Comparison of ENCODE assay signal across 16 mouse cellular contexts in genomic region chr17:34083104-34083503, GRCm38 (mm10). TPM values are rescaled to one million over a fixed set of nuclear protein-coding genes. Genes with fewer than 3 reads are reported as not detected.
A peak's percentile ranks its signal among the peaks of the same experiment; 100 is the strongest.
DNase-seq lines count a peak whose midpoint lies in the region; ATAC-seq lines count a peak whose summit lies in the region.
"Had no signal": no experiment of that assay in that cellular context is flagged by ENCODE, and none has a peak within 500 bp of the region (broad histone marks: within the 10 kb centered on the region; RNA-seq: fewer than 3 reads in every experiment).

No protein-coding gene starts in this region.

- 9% methylated on average over 8 of the region's 8 CpGs for WGBS in embryonic facial prominence, embryonic 11.5 days
- WGBS in embryonic facial prominence, embryonic 10.5 days, result 8% methylated on average over 8 of the region's 8 CpGs
- 3% methylated on average over 8 of the region's 8 CpGs for WGBS in midbrain, embryonic 11.5 days
- WGBS in midbrain, embryonic 15.5 days, result 2% methylated on average over 8 of the region's 8 CpGs
- 7% methylated on average over 8 of the region's 8 CpGs for WGBS in embryonic facial prominence, embryonic 14.5 days
- WGBS in neural tube, embryonic 15.5 days, result 4% methylated on average over 8 of the region's 8 CpGs

- no peaks in the 10 kb centered on the region for H3K4me1 ChIP-seq in embryonic facial prominence, embryonic 11.5 days (ENCODE audit: control insufficient read depth, insufficient read depth, low read length)
- peaks cover 9% of the 10 kb centered on the region for H3K4me1 ChIP-seq in embryonic facial prominence, embryonic 10.5 days
- no peaks in the 10 kb centered on the region for H3K4me1 ChIP-seq in midbrain, embryonic 11.5 days (ENCODE audit: control insufficient read depth, insufficient read depth, low read length)
- 0 out of 2 replicates have a peak, but pooled peaks cover 3% of the 10 kb centered on the region for H3K4me1 ChIP-seq in midbrain, embryonic 15.5 days
- H3K4me1 ChIP-seq in embryonic facial prominence, embryonic 14.5 days (ENCODE audit: control insufficient read depth, insufficient read depth, low read length), result no peaks in the 10 kb centered on the region
- no peaks in the 10 kb centered on the region for H3K4me1 ChIP-seq in neural tube, embryonic 15.5 days
- H3K4me1 ChIP-seq: heart, embryonic 15.5 days had no signal

- no peaks in the 10 kb centered on the region for H3K36me3 ChIP-seq in embryonic facial prominence, embryonic 11.5 days (replicated peaks; ENCODE audit: control insufficient read depth, insufficient read depth, low read depth, low read length)
- H3K36me3 ChIP-seq in embryonic facial prominence, embryonic 10.5 days (replicated peaks), result no peaks in the 10 kb centered on the region
- no peaks in the 10 kb centered on the region for H3K36me3 ChIP-seq in midbrain, embryonic 11.5 days (ENCODE audit: control insufficient read depth, insufficient read depth, low read length)
- no peaks in the 10 kb centered on the region for H3K36me3 ChIP-seq in midbrain, embryonic 15.5 days (replicated peaks)
- H3K36me3 ChIP-seq in embryonic facial prominence, embryonic 14.5 days (ENCODE audit: control insufficient read depth, insufficient read depth, low read length), result no peaks in the 10 kb centered on the region
- H3K36me3 ChIP-seq in neural tube, embryonic 15.5 days, result no peaks in the 10 kb centered on the region
- H3K36me3 ChIP-seq: heart, embryonic 15.5 days; liver, embryonic 12.5 days had no signal

- peak; percentile 25 for DNase-seq in embryonic facial prominence, embryonic 11.5 days (ENCODE audit: low spot score)
- no peak for DNase-seq in embryonic facial prominence, embryonic 10.5 days (ENCODE audit: low spot score)
- no peak for DNase-seq in midbrain, embryonic 11.5 days (ENCODE audit: low spot score, missing footprints)
- DNase-seq in embryonic facial prominence, embryonic 14.5 days (ENCODE audit: low spot score), result peak; percentile 35
- no peak for DNase-seq in spleen, adult 12 weeks (ENCODE audit: low spot score)
- DNase-seq: adrenal gland, adult 2 months; cerebellum, adult 18-20 months; gastrocnemius, adult 2 months; heart, adult 18-20 months; kidney, adult 8-10 months; kidney, postnatal 36 days had no signal

- ATAC-seq in embryonic facial prominence, embryonic 11.5 days (replicated peaks; ENCODE audit: insufficient number of reproducible peaks, low FRiP score, low TSS enrichment, low read depth), result no peak
- no peak for ATAC-seq in midbrain, embryonic 11.5 days (ENCODE audit: low FRiP score)
- no peak for ATAC-seq in midbrain, embryonic 15.5 days (replicated peaks)
- ATAC-seq in embryonic facial prominence, embryonic 14.5 days (ENCODE audit: low read depth), result no peak
- ATAC-seq in neural tube, embryonic 15.5 days (ENCODE audit: low FRiP score), result no peak
- ATAC-seq in activated CD4-positive, CD25-positive, alpha-beta regulatory T cell, adult 4 months, result no peak
- ATAC-seq: liver, embryonic 12.5 days had no signal

- no peaks in the 10 kb centered on the region for H3K27me3 ChIP-seq in embryonic facial prominence, embryonic 11.5 days (ENCODE audit: control insufficient read depth, insufficient read depth, low read length)
- peaks cover 16% of the 10 kb centered on the region for H3K27me3 ChIP-seq in embryonic facial prominence, embryonic 10.5 days (replicated peaks; ENCODE audit: low read depth, poor library complexity, severe bottlenecking)
- H3K27me3 ChIP-seq in midbrain, embryonic 11.5 days (ENCODE audit: control insufficient read depth, insufficient read depth, low read length), result no peaks in the 10 kb centered on the region
- no peaks in the 10 kb centered on the region for H3K27me3 ChIP-seq in midbrain, embryonic 15.5 days (replicated peaks)
- no peaks in the 10 kb centered on the region for H3K27me3 ChIP-seq in embryonic facial prominence, embryonic 14.5 days (replicated peaks; ENCODE audit: control insufficient read depth, insufficient read depth, low read length)
- H3K27me3 ChIP-seq in neural tube, embryonic 15.5 days (replicated peaks), result 0 out of 2 replicates have a peak, but pooled peaks cover 3% of the 10 kb centered on the region

- no peak overlapping the region for H3K9ac ChIP-seq in embryonic facial prominence, embryonic 11.5 days (replicated peaks; ENCODE audit: low read length)
- H3K9ac ChIP-seq in midbrain, embryonic 11.5 days (ENCODE audit: low read length), result peak overlapping the region; percentile 1; the same call in 1 of the 2 replicates
- no peak overlapping the region for H3K9ac ChIP-seq in midbrain, embryonic 15.5 days
- no peak overlapping the region for H3K9ac ChIP-seq in embryonic facial prominence, embryonic 14.5 days (ENCODE audit: low read depth, low read length)
- H3K9ac ChIP-seq in neural tube, embryonic 15.5 days (replicated peaks), result no peak overlapping the region
- H3K9ac ChIP-seq: heart, embryonic 15.5 days; liver, embryonic 12.5 days had no signal

- H3K4me3 ChIP-seq in embryonic facial prominence, embryonic 11.5 days (ENCODE audit: low read depth, low read length), result no peak overlapping the region
- H3K4me3 ChIP-seq in embryonic facial prominence, embryonic 10.5 days, result no peak overlapping the region; the same call in 1 of the 2 replicates
- no peak overlapping the region for H3K4me3 ChIP-seq in midbrain, embryonic 11.5 days (ENCODE audit: low read depth, low read length)
- H3K4me3 ChIP-seq in midbrain, embryonic 15.5 days, result no peak overlapping the region
- no peak overlapping the region for H3K4me3 ChIP-seq in embryonic facial prominence, embryonic 14.5 days (ENCODE audit: low read depth, low read length)
- no peak overlapping the region for H3K4me3 ChIP-seq in neural tube, embryonic 15.5 days (replicated peaks)
- H3K4me3 ChIP-seq: gastrocnemius, adult 2 months; heart, embryonic 15.5 days; liver, embryonic 12.5 days had no signal

- no peak overlapping the region for H3K4me2 ChIP-seq in embryonic facial prominence, embryonic 11.5 days (ENCODE audit: low read depth, low read length)
- H3K4me2 ChIP-seq in midbrain, embryonic 11.5 days, result no peak overlapping the region
- H3K4me2 ChIP-seq in midbrain, embryonic 15.5 days, result no peak overlapping the region
- no peak overlapping the region for H3K4me2 ChIP-seq in embryonic facial prominence, embryonic 14.5 days (ENCODE audit: low read depth, low read length)
- H3K4me2 ChIP-seq in neural tube, embryonic 15.5 days, result peak overlapping the region; percentile 19; the same call in 1 of the 2 replicates
- H3K4me2 ChIP-seq: heart, embryonic 15.5 days; liver, embryonic 12.5 days had no signal

- H3K9me3 ChIP-seq in embryonic facial prominence, embryonic 11.5 days (replicated peaks; ENCODE audit: control insufficient read depth, low read length), result no peaks in the 10 kb centered on the region
- H3K9me3 ChIP-seq in embryonic facial prominence, embryonic 10.5 days, result no peaks in the 10 kb centered on the region
- no peaks in the 10 kb centered on the region for H3K9me3 ChIP-seq in midbrain, embryonic 11.5 days (ENCODE audit: control insufficient read depth, low read length)
- no peaks in the 10 kb centered on the region for H3K9me3 ChIP-seq in midbrain, embryonic 15.5 days
- no peaks in the 10 kb centered on the region for H3K9me3 ChIP-seq in embryonic facial prominence, embryonic 14.5 days (ENCODE audit: control insufficient read depth, low read length)
- no peaks in the 10 kb centered on the region for H3K9me3 ChIP-seq in neural tube, embryonic 15.5 days (replicated peaks)
- H3K9me3 ChIP-seq: heart, embryonic 15.5 days had no signal

- H3K27ac ChIP-seq in embryonic facial prominence, embryonic 11.5 days (replicated peaks; ENCODE audit: low read depth, low read length), result no peak overlapping the region
- no peak overlapping the region for H3K27ac ChIP-seq in embryonic facial prominence, embryonic 10.5 days (replicated peaks)
- H3K27ac ChIP-seq in midbrain, embryonic 11.5 days (ENCODE audit: low read depth, low read length), result no peak overlapping the region
- no peak overlapping the region for H3K27ac ChIP-seq in midbrain, embryonic 15.5 days
- H3K27ac ChIP-seq in embryonic facial prominence, embryonic 14.5 days (replicated peaks; ENCODE audit: low read depth, low read length), result no peak overlapping the region
- H3K27ac ChIP-seq in neural tube, embryonic 15.5 days (replicated peaks), result no peak overlapping the region
- H3K27ac ChIP-seq: gastrocnemius, adult 2 months; heart, embryonic 15.5 days; liver, embryonic 12.5 days had no signal

RNA-seq across cellular contexts. Expression of gene H2-Oa, which starts 9.0 kb away (rescaled TPM):
- 0.20 and 0.26 TPM in 2 replicates for polyA plus RNA-seq in embryonic facial prominence, embryonic 11.5 days (2014; fragmentation: Nextera tagmentation; extraction: Ambion mirVana)
- polyA plus RNA-seq in embryonic facial prominence, embryonic 10.5 days (2016; fragmentation: Nextera tagmentation; extraction: Ambion mirVana), result 0.31 and 0.69 TPM in 2 replicates
- polyA plus RNA-seq in midbrain, embryonic 11.5 days (2014; fragmentation: Nextera tagmentation; extraction: Ambion mirVana), result 0.19 and 0.33 TPM in 2 replicates
- polyA plus RNA-seq in midbrain, embryonic 15.5 days (2015; fragmentation: Nextera tagmentation; extraction: Ambion mirVana), result not detected in 2 replicates
- 0.36 and 0.76 TPM in 2 replicates for polyA plus RNA-seq in embryonic facial prominence, embryonic 14.5 days (2014; fragmentation: Nextera tagmentation; extraction: Ambion mirVana)
- polyA plus RNA-seq in neural tube, embryonic 15.5 days (2015; fragmentation: Nextera tagmentation; extraction: Ambion mirVana), result 0.19 and 2.5 TPM in 2 replicates
- 10 to 100 TPM; 42.9 to 45.4 TPM for polyA plus RNA-seq in activated CD4-positive, CD25-positive, alpha-beta regulatory T cell, adult 4 months (2017; shearing (Covaris generic))

RNA-seq across cellular contexts. Expression of gene H2-DMa, which starts 36.2 kb away (rescaled TPM):
- polyA plus RNA-seq in embryonic facial prominence, embryonic 11.5 days (2014; fragmentation: Nextera tagmentation; extraction: Ambion mirVana), result 9.4 and 9.7 TPM in 2 replicates
- polyA plus RNA-seq in embryonic facial prominence, embryonic 10.5 days (2016; fragmentation: Nextera tagmentation; extraction: Ambion mirVana), result 4.2 and 4.8 TPM in 2 replicates
- polyA plus RNA-seq in midbrain, embryonic 11.5 days (2014; fragmentation: Nextera tagmentation; extraction: Ambion mirVana), result 8.0 and 9.5 TPM in 2 replicates
- polyA plus RNA-seq in midbrain, embryonic 15.5 days (2015; fragmentation: Nextera tagmentation; extraction: Ambion mirVana), result 17.2 and 18.8 TPM in 2 replicates
- polyA plus RNA-seq in embryonic facial prominence, embryonic 14.5 days (2014; fragmentation: Nextera tagmentation; extraction: Ambion mirVana), result 13.6 and 14.9 TPM in 2 replicates
- polyA plus RNA-seq in neural tube, embryonic 15.5 days (2015; fragmentation: Nextera tagmentation; extraction: Ambion mirVana), result 19.8 and 31.3 TPM in 2 replicates
- 100 to 1,000 TPM; 152 to 211 TPM for polyA plus RNA-seq in activated CD4-positive, CD25-positive, alpha-beta regulatory T cell, adult 4 months (2017; shearing (Covaris generic))

RNA-seq across cellular contexts. Expression of gene Brd2, which starts 39.3 kb away (rescaled TPM):
- polyA plus RNA-seq in embryonic facial prominence, embryonic 11.5 days (2014; fragmentation: Nextera tagmentation; extraction: Ambion mirVana), result 95.9 and 114 TPM in 2 replicates
- polyA plus RNA-seq in embryonic facial prominence, embryonic 10.5 days (2016; fragmentation: Nextera tagmentation; extraction: Ambion mirVana), result 141 and 144 TPM in 2 replicates
- polyA plus RNA-seq in midbrain, embryonic 11.5 days (2014; fragmentation: Nextera tagmentation; extraction: Ambion mirVana), result 98.7 and 99.2 TPM in 2 replicates
- 137 and 140 TPM in 2 replicates for polyA plus RNA-seq in midbrain, embryonic 15.5 days (2015; fragmentation: Nextera tagmentation; extraction: Ambion mirVana)
- polyA plus RNA-seq in embryonic facial prominence, embryonic 14.5 days (2014; fragmentation: Nextera tagmentation; extraction: Ambion mirVana), result 103 and 105 TPM in 2 replicates
- 115 and 122 TPM in 2 replicates for polyA plus RNA-seq in neural tube, embryonic 15.5 days (2015; fragmentation: Nextera tagmentation; extraction: Ambion mirVana)
- polyA plus RNA-seq in activated CD4-positive, CD25-positive, alpha-beta regulatory T cell, adult 4 months (2017; shearing (Covaris generic)), result 100 to 1,000 TPM in 1 of 2 experiments, 10 to 100 TPM in 1; 99.8 to 116 TPM

RNA-seq across cellular contexts. Expression of gene Col11a2, which starts 43.9 kb away (rescaled TPM):
- polyA plus RNA-seq in embryonic facial prominence, embryonic 11.5 days (2014; fragmentation: Nextera tagmentation; extraction: Ambion mirVana), result 0.70 and 1.0 TPM in 2 replicates
- polyA plus RNA-seq in embryonic facial prominence, embryonic 10.5 days (2016; fragmentation: Nextera tagmentation; extraction: Ambion mirVana), result 1.0 and 1.2 TPM in 2 replicates
- 0.52 and 1.4 TPM in 2 replicates for polyA plus RNA-seq in midbrain, embryonic 11.5 days (2014; fragmentation: Nextera tagmentation; extraction: Ambion mirVana)
- 3.2 and 4.8 TPM in 2 replicates for polyA plus RNA-seq in midbrain, embryonic 15.5 days (2015; fragmentation: Nextera tagmentation; extraction: Ambion mirVana)
- 53.9 and 64.3 TPM in 2 replicates for polyA plus RNA-seq in embryonic facial prominence, embryonic 14.5 days (2014; fragmentation: Nextera tagmentation; extraction: Ambion mirVana)
- polyA plus RNA-seq in neural tube, embryonic 15.5 days (2015; fragmentation: Nextera tagmentation; extraction: Ambion mirVana), result 8.3 and 9.4 TPM in 2 replicates
- polyA plus RNA-seq in activated CD4-positive, CD25-positive, alpha-beta regulatory T cell, adult 4 months (2017; shearing (Covaris generic)), result under 1 TPM; 0.07 to 0.20 TPM

RNA-seq across cellular contexts. Expression of gene Rxrb, which starts 51.5 kb away (rescaled TPM):
- 14.9 and 15.8 TPM in 2 replicates for polyA plus RNA-seq in embryonic facial prominence, embryonic 11.5 days (2014; fragmentation: Nextera tagmentation; extraction: Ambion mirVana)
- polyA plus RNA-seq in embryonic facial prominence, embryonic 10.5 days (2016; fragmentation: Nextera tagmentation; extraction: Ambion mirVana), result 44.7 and 47.9 TPM in 2 replicates
- polyA plus RNA-seq in midbrain, embryonic 11.5 days (2014; fragmentation: Nextera tagmentation; extraction: Ambion mirVana), result 17.2 and 17.9 TPM in 2 replicates
- 64.7 and 65.5 TPM in 2 replicates for polyA plus RNA-seq in midbrain, embryonic 15.5 days (2015; fragmentation: Nextera tagmentation; extraction: Ambion mirVana)
- polyA plus RNA-seq in embryonic facial prominence, embryonic 14.5 days (2014; fragmentation: Nextera tagmentation; extraction: Ambion mirVana), result 26.0 and 29.2 TPM in 2 replicates
- 54.4 and 57.7 TPM in 2 replicates for polyA plus RNA-seq in neural tube, embryonic 15.5 days (2015; fragmentation: Nextera tagmentation; extraction: Ambion mirVana)
- polyA plus RNA-seq in activated CD4-positive, CD25-positive, alpha-beta regulatory T cell, adult 4 months (2017; shearing (Covaris generic)), result 1 to 10 TPM; 7.2 to 9.0 TPM

Comparison
In these comparisons a context has a peak if more than half of its experiments do, and no peak if none do; other contexts are left out.
1. DNase-seq: peak in embryonic facial prominence, embryonic 11.5 days (single experiment) and embryonic facial prominence, embryonic 14.5 days (single experiment); none in embryonic facial prominence, embryonic 10.5 days (single experiment), midbrain, embryonic 11.5 days (single experiment) and spleen, adult 12 weeks (single experiment).
2. RNA of gene H2-Oa, which starts 9.0 kb away (polyA plus RNA-seq): 42.9 to 45.4 TPM in activated CD4-positive, CD25-positive, alpha-beta regulatory T cell, adult 4 months; 0.36 to 0.76 TPM in embryonic facial prominence, embryonic 14.5 days, 0.19 to 0.33 TPM in midbrain, embryonic 11.5 days, 0.31 to 0.69 TPM in embryonic facial prominence, embryonic 10.5 days, 0.20 to 0.26 TPM in embryonic facial prominence, embryonic 11.5 days, 0.19 to 2.5 TPM in neural tube, embryonic 15.5 days and not detected in midbrain, embryonic 15.5 days; every median in the first group is over 10 times any median in the second.